Mouse (Mus musculus) neural tube, embryonic 15.5 days (tissue): ENCODE measurements around the gene Hmgb1. TPM values are rescaled to one million over a fixed set of nuclear protein-coding genes. Genes with fewer than 3 reads are reported as not detected.
A peak's percentile ranks its signal among the peaks of the same experiment; 100 is the strongest.

ENCODE experiments used
- ATAC-seq: fragments of 200-750 bp; cut with Nextera tagmentation; 2 replicates; pipeline ENCODE4 v1.8.0; 2017; ENCODE audit warnings: mild to moderate bottlenecking, moderate TSS enrichment, moderate library complexity; ENCODE audit not compliant: low FRiP score
- H3K27ac ChIP-seq: fragments of 300-500 bp; sonication (generic); replicated peaks from 2 replicates; pipeline ENCODE4 v1.5.1; 2015; ENCODE audit warnings: mild to moderate bottlenecking, inconsistent platforms
- H3K27me3 ChIP-seq: fragments of 300-500 bp; sonication (generic); replicated peaks from 2 replicates; pipeline ENCODE4 v1.6.1; 2015; ENCODE audit warnings: inconsistent platforms
- H3K36me3 ChIP-seq: fragments of 300-500 bp; sonication (generic); 2 replicates; pipeline ENCODE4 v1.6.1; 2015; ENCODE audit warnings: inconsistent platforms
- H3K4me1 ChIP-seq: fragments of 300-500 bp; sonication (generic); 2 replicates; pipeline ENCODE4 v1.6.1; 2015; ENCODE audit warnings: inconsistent platforms
- H3K4me2 ChIP-seq: fragments of 300-500 bp; sonication (generic); 2 replicates; pipeline ENCODE4 v1.6.1; 2015; ENCODE audit warnings: inconsistent platforms, mild to moderate bottlenecking, moderate library complexity
- H3K4me3 ChIP-seq: fragments of 300-500 bp; sonication (generic); replicated peaks from 2 replicates; pipeline ENCODE4 v1.5.1; 2015; ENCODE audit warnings: mild to moderate bottlenecking, inconsistent platforms
- H3K9ac ChIP-seq: fragments of 300-500 bp; sonication (generic); replicated peaks from 2 replicates; pipeline ENCODE4 v1.6.1; 2015; ENCODE audit warnings: mild to moderate bottlenecking, inconsistent platforms
- H3K9me3 ChIP-seq: fragments of 300-500 bp; sonication (generic); replicated peaks from 2 replicates; pipeline ENCODE4 v1.6.1; 2016; ENCODE audit warnings: inconsistent platforms
- WGBS: fragments of 180-500 bp; shearing (Covaris S2); methylation state at CpG from one replicate; pipeline ENCODE4 v1.1.7; 2015; ENCODE audit warnings: mixed read lengths; 5-methylcytosine and 5-hydroxymethylcytosine counted together
- polyA plus RNA-seq: library from polyadenylated mRNA; unstranded; fragments of >200 nt; fragmentation: Nextera tagmentation; extraction: Ambion mirVana; gene quantifications from 2 replicates; pipeline ENCODE4 v1.2.1, GENCODE M21; 2015

Hmgb1 gene
- polyA plus RNA-seq, 1 experiment from 2014 or later, result 674 TPM

DNA sequence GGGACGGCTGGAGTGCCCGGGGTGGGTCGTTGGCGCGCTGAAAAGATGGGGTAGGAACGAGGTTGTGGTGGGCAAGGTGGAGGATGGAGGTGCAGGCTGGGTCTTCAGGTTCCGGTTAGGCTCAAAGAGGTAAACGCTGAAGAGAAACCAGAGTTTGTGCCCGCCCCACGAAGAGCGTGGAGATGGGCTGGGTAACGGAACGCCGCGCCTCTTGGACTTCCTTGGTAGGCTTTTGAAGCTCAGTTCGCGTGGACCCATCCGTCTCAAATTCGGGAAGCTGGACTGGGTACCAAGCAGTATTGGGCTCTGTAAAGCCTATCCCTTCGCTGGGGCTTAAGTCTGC, 526 bp upstream of the Hmgb1 start:
- Histone ChIP-seq H3K4me3 (peak overlapping the region; percentile 79), H3K9me3 (no peaks in the 10 kb centered on the region), H3K9ac (peak overlapping the region; percentile 79), H3K4me2 (peak overlapping the region; percentile 64), H3K27me3 (no peaks in the 10 kb centered on the region), H3K27ac (peak overlapping the region; percentile 92), H3K36me3 (peaks cover 10% of the 10 kb centered on the region), H3K4me1 (peaks cover 29% of the 10 kb centered on the region)
- 0% methylated on average over 20 of the region's 20 CpGs for WGBS
- ATAC-seq, result no peak

DNA sequence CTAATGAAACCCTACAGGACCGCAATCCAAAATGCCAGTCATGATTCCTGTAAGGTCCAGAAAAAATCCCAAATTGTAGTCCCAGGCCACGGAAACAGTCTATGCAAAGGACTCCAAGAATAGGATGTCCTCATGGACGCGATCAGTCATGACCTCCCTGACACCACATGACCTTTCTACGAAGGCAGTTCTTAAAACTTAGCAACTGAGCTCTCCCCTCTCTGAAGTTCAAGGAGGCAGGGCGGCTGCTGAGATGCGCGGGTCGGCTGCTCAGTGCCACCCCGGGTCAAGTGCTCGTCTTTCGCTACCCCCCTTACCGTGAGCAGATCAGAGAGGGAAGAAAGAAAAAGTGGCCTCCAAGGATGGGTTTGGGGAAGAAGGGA, 577 bp downstream of the Hmgb1 start:
- H3K4me3 ChIP-seq, result peak overlapping the region; percentile 66
- no peak for ATAC-seq
- no peaks in the 10 kb centered on the region for H3K9me3 ChIP-seq
- H3K4me1 ChIP-seq, result peaks cover 29% of the 10 kb centered on the region
- peak overlapping the region; percentile 97 for H3K27ac ChIP-seq
- H3K4me2 ChIP-seq, result peak overlapping the region; percentile 66
- no peaks in the 10 kb centered on the region for H3K27me3 ChIP-seq
- WGBS, result under 1% methylated on average over 13 of the region's 13 CpGs
- no peaks in the 10 kb centered on the region for H3K36me3 ChIP-seq
- H3K9ac ChIP-seq, result peak overlapping the region; percentile 81

DNA sequence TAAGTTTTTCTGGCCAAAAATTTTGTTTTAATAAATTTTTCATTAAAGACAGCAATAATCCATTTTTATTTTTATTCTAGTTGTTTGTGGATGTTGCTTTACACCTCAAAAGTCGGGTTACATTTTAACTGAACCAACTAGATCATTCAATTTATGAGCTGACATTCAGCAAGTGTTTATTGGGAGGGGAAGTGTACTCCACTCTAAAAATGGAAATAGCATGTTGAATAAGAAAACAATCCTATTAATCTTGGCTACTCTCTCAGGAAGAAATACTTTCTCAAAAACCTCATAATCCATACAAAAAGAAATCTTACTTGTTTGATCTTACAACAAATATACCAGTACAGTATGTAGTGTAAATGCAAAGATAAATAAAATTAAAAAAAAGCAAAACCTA, 1.2 kb downstream of the Hmgb1 start:
- peak overlapping the region; percentile 81; the same call in 1 of the 2 replicates for H3K9ac ChIP-seq
- peak overlapping the region; percentile 97; the same call in 1 of the 2 replicates for H3K27ac ChIP-seq
- no peaks in the 10 kb centered on the region for H3K9me3 ChIP-seq
- 25% methylated on average over 1 of the region's 1 CpGs for WGBS
- no peaks in the 10 kb centered on the region for H3K36me3 ChIP-seq
- H3K4me3 ChIP-seq, result peak overlapping the region; percentile 66
- no peaks in the 10 kb centered on the region for H3K27me3 ChIP-seq
- no peak for ATAC-seq
- H3K4me2 ChIP-seq, result peak overlapping the region; percentile 66
- H3K4me1 ChIP-seq, result peaks cover 29% of the 10 kb centered on the region

DNA sequence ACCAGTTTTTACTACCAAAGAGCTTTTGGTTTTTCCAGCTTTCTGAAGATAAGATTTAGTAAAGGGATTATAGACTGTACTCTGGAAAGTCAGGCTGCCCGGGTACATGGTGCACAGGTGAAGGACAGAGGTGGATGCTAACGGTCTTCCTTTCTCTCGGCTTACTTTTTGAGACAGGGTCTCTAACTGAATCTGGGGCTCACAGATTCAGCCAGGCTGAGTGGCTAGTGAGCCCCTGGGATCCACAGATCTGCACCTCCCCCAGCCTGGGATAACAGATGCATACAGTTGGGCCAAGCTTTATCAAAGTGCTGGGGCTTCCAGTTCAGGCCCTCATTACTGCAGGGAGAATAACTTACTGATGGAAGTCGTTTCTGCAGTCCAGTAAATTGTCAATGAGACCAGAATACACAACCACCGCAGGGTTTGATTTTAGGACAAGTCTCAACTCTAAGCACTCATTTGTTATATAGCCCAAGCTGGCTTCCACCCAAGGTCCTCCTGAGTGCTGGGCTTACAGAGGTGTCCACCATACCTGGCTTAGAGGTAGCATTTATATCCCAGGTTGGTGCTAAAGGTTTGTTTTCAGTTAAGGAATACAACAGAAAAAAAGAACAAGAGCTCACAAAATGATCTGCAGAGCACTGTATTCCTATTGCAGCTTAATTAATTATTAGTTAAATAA, 2.0 kb downstream of the Hmgb1 start:
- WGBS, result 82% methylated on average over 5 of the region's 5 CpGs

DNA sequence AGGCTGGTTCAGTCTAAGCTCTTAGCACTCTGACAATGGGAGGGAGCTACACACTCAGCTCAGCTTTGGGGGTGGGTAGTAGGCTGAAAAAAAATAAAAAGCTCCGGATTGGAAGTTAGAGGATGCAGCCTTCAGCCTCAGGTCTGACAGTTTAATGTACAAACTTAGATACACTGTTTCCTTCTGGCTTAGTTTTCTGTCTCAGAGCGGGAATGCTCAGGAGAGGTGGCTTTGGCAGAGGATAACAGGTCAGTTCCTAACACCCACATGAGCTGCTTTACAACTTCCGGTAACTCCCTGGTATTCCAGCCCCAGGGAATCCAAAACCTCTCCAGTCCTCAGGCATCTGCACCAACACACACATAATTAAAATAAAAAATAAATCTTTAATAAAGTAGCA, 4.5 kb downstream of the Hmgb1 start:
- no peaks in the 10 kb centered on the region for H3K27me3 ChIP-seq
- H3K9ac ChIP-seq, result no peak overlapping the region
- no peak for ATAC-seq
- peaks cover 7% of the 10 kb centered on the region; the same call in 1 of the 2 replicates for H3K4me1 ChIP-seq
- no peaks in the 10 kb centered on the region for H3K9me3 ChIP-seq
- no peak overlapping the region for H3K4me3 ChIP-seq
- no peaks in the 10 kb centered on the region for H3K36me3 ChIP-seq
- WGBS, result 89% methylated on average over 3 of the region's 3 CpGs
- H3K27ac ChIP-seq, result no peak overlapping the region
- H3K4me2 ChIP-seq, result no peak overlapping the region

More for the DNA sequence above, 2.0 kb downstream of the Hmgb1 start:
- H3K9ac ChIP-seq, result no peak overlapping the region
- H3K9me3 ChIP-seq, result no peaks in the 10 kb centered on the region
- no peaks in the 10 kb centered on the region for H3K27me3 ChIP-seq
- H3K4me1 ChIP-seq, result peaks cover 29% of the 10 kb centered on the region
- H3K36me3 ChIP-seq, result no peaks in the 10 kb centered on the region
- no peak overlapping the region for H3K27ac ChIP-seq
- no peak overlapping the region for H3K4me3 ChIP-seq
- no peak overlapping the region for H3K4me2 ChIP-seq
- ATAC-seq, result no peak

DNA sequence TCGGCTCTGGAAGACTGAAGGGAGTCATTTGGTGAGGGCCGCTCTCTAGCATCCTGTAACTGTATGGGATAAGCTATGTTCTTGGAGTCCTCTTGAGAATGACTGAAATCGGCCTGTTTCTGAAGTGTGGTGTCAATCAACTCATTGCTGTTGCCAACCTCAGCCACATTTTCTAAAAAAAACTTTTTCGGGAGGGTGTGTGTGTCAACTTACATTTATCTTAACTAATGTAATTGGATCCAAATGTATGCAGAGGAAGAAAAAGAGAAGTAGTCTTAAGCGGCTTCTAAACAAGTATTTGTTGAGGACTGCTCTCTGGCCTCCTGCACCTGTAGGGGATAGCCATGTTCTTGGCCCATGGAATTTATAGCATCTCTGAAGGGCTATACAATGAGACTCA, 6.2 kb downstream of the Hmgb1 start:
- no peak overlapping the region for H3K9ac ChIP-seq
- H3K27ac ChIP-seq, result no peak overlapping the region
- H3K9me3 ChIP-seq, result no peaks in the 10 kb centered on the region
- no peak overlapping the region for H3K4me3 ChIP-seq
- no peaks in the 10 kb centered on the region for H3K27me3 ChIP-seq
- H3K36me3 ChIP-seq, result no peaks in the 10 kb centered on the region
- no peak overlapping the region for H3K4me2 ChIP-seq
- 88% methylated on average over 5 of the region's 5 CpGs for WGBS
- ATAC-seq, result no peak
- H3K4me1 ChIP-seq, result 0 out of 2 replicates have a peak, but pooled peaks cover 7% of the 10 kb centered on the region

DNA sequence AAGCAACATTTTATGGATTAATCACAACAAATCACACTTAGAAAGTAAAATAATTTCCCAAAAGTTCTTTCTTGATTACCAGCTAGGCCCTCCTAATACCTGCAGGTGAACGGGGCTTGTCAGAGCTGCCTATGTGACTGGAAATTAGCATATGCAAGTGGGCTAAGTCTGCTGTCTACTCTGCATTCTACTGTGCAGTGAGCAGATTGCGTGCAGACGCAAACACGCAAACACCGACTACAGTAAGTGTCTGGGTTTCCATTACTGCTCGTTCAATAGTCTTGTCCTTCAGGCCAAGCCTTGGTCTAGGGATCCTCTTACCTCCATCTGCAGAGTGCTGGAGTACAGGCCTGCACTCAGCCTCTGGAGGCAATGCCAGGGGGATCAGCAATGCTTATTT, 8.6 kb downstream of the Hmgb1 start:
- Histone ChIP-seq H3K4me2 (no peak overlapping the region), H3K27ac (no peak overlapping the region), H3K27me3 (no peaks in the 10 kb centered on the region), H3K4me1 (no peaks in the 10 kb centered on the region), H3K9ac (no peak overlapping the region), H3K36me3 (no peaks in the 10 kb centered on the region), H3K4me3 (no peak overlapping the region), H3K9me3 (no peaks in the 10 kb centered on the region)
- WGBS, result 92% methylated on average over 6 of the region's 6 CpGs
- ATAC-seq, result no peak

DNA sequence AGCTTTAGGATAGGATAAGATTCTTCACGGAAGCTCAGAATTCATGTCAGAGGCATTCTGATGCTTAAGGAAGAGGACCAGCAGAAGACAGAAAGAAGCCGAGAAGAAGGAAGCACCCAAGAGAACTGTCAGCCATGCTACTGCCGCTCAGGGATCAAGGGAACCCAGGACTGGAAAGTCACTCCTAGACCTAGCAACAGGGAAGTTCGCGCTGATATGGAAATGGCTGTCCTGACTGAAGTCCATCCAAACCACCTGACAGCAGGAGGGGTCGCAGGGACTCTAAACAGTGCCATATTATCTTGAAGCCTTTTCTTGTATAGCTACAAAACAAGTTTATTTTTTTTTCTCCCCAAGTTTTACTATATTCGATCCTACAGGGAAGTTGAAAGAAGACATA, 9.8 kb downstream of the Hmgb1 start:
- no peak overlapping the region for H3K27ac ChIP-seq
- H3K27me3 ChIP-seq, result no peaks in the 10 kb centered on the region
- H3K9me3 ChIP-seq, result no peaks in the 10 kb centered on the region
- ATAC-seq, result no peak
- no peaks in the 10 kb centered on the region for H3K36me3 ChIP-seq
- no peaks in the 10 kb centered on the region for H3K4me1 ChIP-seq
- WGBS, result 92% methylated on average over 7 of the region's 7 CpGs
- no peak overlapping the region for H3K4me3 ChIP-seq
- H3K9ac ChIP-seq, result no peak overlapping the region
- H3K4me2 ChIP-seq, result no peak overlapping the region

DNA sequence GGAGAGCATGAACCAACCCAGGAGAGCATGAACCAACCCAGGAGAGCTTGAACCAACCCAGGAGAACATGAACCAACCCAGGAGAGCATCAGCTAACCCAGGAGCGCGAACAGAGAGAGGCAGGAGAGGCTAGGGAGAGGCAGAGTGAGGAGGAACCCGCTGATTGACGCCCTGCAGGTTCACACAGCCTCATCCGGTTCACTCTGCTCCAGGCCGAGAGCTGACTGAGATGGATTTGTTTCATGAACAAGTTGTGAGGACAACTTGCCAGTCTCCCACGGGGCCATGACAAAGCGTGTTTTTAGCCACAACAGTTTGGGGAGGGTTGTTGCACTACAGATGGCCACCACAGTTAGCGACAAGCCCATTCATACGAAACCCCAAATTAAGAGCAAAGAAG, 12.0 kb downstream of the Hmgb1 start:
- 84% methylated on average over 10 of the region's 10 CpGs for WGBS
- no peak overlapping the region for H3K4me3 ChIP-seq
- H3K36me3 ChIP-seq, result no peaks in the 10 kb centered on the region
- no peak for ATAC-seq
- no peak overlapping the region for H3K4me2 ChIP-seq
- H3K27ac ChIP-seq, result no peak overlapping the region
- H3K9ac ChIP-seq, result no peak overlapping the region
- H3K9me3 ChIP-seq, result no peaks in the 10 kb centered on the region
- H3K27me3 ChIP-seq, result no peaks in the 10 kb centered on the region
- H3K4me1 ChIP-seq, result no peaks in the 10 kb centered on the region

DNA sequence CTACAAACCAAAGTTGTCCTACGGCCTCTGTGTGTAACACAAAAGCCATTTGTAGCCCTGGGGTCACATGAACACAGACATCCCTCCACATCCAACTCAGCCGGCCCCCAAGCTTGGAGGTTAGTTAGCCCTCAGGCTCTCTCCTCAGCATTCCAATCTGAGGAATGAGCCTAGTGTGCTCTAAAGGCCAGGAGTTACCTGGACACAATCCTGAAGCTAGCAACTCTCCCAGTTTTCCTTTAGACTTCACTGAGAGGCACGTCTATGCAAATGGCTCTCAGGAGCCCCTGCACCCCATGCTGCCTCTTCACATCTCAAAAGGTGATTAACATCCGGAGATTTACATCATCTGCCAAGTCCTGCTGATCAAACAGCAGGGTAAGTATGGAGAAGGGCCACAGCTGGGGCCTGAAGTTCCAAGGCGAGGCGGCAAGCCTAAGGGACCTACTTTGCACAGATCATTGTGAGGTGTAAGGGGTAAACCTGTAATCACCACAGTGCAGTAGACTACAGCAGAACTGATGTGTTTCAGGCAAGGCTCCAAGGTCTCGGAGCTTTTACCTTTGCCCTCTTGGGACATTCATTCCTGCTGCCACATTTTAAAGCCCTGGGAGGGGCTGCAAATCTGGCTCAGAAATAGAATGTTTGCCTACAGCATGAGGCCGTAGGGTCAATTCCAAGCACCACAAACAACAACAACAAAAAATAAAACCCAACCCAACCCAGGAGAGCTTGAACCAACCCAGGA, 13.3 kb downstream of the Hmgb1 start:
- Histone ChIP-seq H3K4me2 (no peak overlapping the region), H3K4me3 (no peak overlapping the region), H3K27ac (no peak overlapping the region), H3K4me1 (no peaks in the 10 kb centered on the region), H3K36me3 (no peaks in the 10 kb centered on the region), H3K9ac (no peak overlapping the region), H3K9me3 (no peaks in the 10 kb centered on the region), H3K27me3 (no peaks in the 10 kb centered on the region)
- WGBS, result 45% methylated on average over 8 of the region's 8 CpGs
- no peak for ATAC-seq

DNA sequence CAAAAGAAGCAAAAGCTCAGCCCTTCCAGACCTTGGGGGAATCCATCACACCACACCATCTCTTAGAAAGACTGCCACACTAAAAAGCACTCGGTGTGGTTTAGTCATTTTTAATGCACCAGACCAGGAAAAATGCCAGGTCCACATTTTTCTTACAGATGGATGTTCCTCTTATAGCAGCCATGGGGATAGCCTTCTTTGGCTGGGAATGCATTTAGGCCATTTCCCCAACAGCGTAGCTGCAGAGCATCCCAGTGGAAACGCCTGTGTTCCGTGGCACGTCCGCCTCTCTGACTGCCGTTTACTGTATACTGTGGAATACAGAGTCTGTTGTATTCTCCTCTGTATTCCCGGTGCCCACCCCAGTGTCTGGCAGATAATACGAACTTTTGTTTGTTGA, 15.5 kb downstream of the Hmgb1 start:
- Histone ChIP-seq H3K9ac (no peak overlapping the region), H3K27ac (no peak overlapping the region), H3K4me2 (no peak overlapping the region), H3K4me1 (no peaks in the 10 kb centered on the region), H3K9me3 (no peaks in the 10 kb centered on the region), H3K36me3 (no peaks in the 10 kb centered on the region), H3K4me3 (no peak overlapping the region), H3K27me3 (no peaks in the 10 kb centered on the region)
- ATAC-seq, result no peak
- 50% methylated on average over 9 of the region's 9 CpGs for WGBS

DNA sequence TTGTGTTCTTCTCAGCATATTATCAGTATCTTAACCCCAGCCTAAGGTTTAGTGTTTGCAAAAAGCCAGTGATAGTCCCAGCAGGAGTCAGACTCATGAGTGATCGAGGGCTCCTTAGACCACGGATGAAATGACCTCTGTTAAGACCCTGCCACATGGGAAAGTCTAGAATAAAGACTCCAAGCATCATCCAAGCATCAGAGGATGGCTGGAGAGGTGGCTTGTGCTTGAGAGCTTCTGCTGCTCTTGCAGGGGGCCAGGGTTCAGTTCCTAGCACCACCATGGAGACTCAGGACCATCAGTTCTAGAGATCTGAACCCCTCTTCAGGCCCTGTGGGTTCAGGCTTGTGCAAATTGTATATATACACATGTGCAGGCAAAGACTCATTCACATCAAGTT, 16.2 kb downstream of the Hmgb1 start:
- H3K9me3 ChIP-seq, result no peaks in the 10 kb centered on the region
- no peaks in the 10 kb centered on the region for H3K36me3 ChIP-seq
- H3K4me1 ChIP-seq, result no peaks in the 10 kb centered on the region
- H3K4me2 ChIP-seq, result no peak overlapping the region
- H3K4me3 ChIP-seq, result no peak overlapping the region
- no peak for ATAC-seq
- 86% methylated on average over 2 of the region's 2 CpGs for WGBS
- H3K27ac ChIP-seq, result no peak overlapping the region
- H3K9ac ChIP-seq, result no peak overlapping the region
- H3K27me3 ChIP-seq, result no peaks in the 10 kb centered on the region
